Mouse (Mus musculus): ENCODE data around the gene Slc16a6. TPM values are rescaled to one million over a fixed set of nuclear protein-coding genes. Genes with fewer than 3 reads are reported as not detected.

Slc16a6 gene
- total RNA-seq, 2 experiments from 2014 or later = 8.7 to 17.3 TPM

GRCm38 (mm10) chr11:109465068-109465467 lies 8.3 kb downstream of the Slc16a6 start:
- intact Hi-C loops (cut with DNase I) = no loop called here

GRCm38 (mm10) chr11:109460586-109460985 lies 12.8 kb downstream of the Slc16a6 start:
- intact Hi-C loops (cut with DNase I) = no loop called here
- DNase-seq (ENCODE audit: low spot score in 2 of 2) = no peak

More at GRCm38 (mm10) chr11:109465068-109465467, 8.3 kb downstream of the Slc16a6 start:
- DNase-seq (ENCODE audit: low spot score in 2 of 2) = no peak

- intact Hi-C loops (cut with DNase I) = no loop called here
- DNase-seq (ENCODE audit: low spot score in 2 of 2) = peak in 1 of 2 experiments; percentile 70
These were observed 15.2 kb downstream of the Slc16a6 start for GRCm38 (mm10) chr11:109458165-109458564.

GRCm38 (mm10) chr11:109456261-109456660 lies 17.1 kb downstream of the Slc16a6 start:
- DNase-seq (ENCODE audit: low spot score in 2 of 2) = no peak
- intact Hi-C loops (cut with DNase I) = no loop called here

GRCm38 (mm10) chr11:109451169-109451568 lies 22.2 kb downstream of the Slc16a6 start:
- intact Hi-C loops (cut with DNase I) = no loop called here

GRCm38 (mm10) chr11:109445438-109446035 lies 27.9 kb downstream of the Slc16a6 start:
- peak; percentile 36 to 60 for DNase-seq (ENCODE audit: low spot score in 2 of 2)
- intact Hi-C loops (cut with DNase I) = loop anchor here (1.0 kb wide), 2 partner anchors 140 to 415 kb away; no protein-coding TSS in a partner anchor

More at GRCm38 (mm10) chr11:109451169-109451568, 22.2 kb downstream of the Slc16a6 start:
- no peak for DNase-seq (ENCODE audit: low spot score in 2 of 2)

GRCm38 (mm10) chr11:109444600-109444999 lies 28.8 kb downstream of the Slc16a6 start:
- no peak for DNase-seq (ENCODE audit: low spot score in 2 of 2)
- intact Hi-C loops (cut with DNase I) = no loop called here

GRCm38 (mm10) chr11:109443468-109444263 lies 29.7 kb downstream of the Slc16a6 start:
- no peak for DNase-seq (ENCODE audit: low spot score in 2 of 2)
- intact Hi-C loops (cut with DNase I) = no loop called here

- no peak for DNase-seq (ENCODE audit: low spot score in 2 of 2)
- intact Hi-C loops (cut with DNase I) = no loop called here
These were observed 31.1 kb downstream of the Slc16a6 start for GRCm38 (mm10) chr11:109442166-109442730.

- DNase-seq (ENCODE audit: low spot score in 2 of 2) = no peak
- intact Hi-C loops (cut with DNase I) = loop anchor here (2.0 kb wide), 1 partner anchor 196 kb away; no protein-coding TSS in a partner anchor
These were observed 32.3 kb downstream of the Slc16a6 start for GRCm38 (mm10) chr11:109441119-109441518.

- intact Hi-C loops (cut with DNase I) = loop anchor here (2.0 kb wide), 1 partner anchor 196 kb away; no protein-coding TSS in a partner anchor
- no peak for DNase-seq (ENCODE audit: low spot score in 2 of 2)
These were observed 32.8 kb downstream of the Slc16a6 start for GRCm38 (mm10) chr11:109440641-109441040.

GRCm38 (mm10) chr11:109439829-109440340 lies 33.5 kb downstream of the Slc16a6 start:
- DNase-seq (ENCODE audit: low spot score in 2 of 2) = peak; percentile 56 to 81
- intact Hi-C loops (cut with DNase I) = loop anchor here (2.0 kb wide), 1 partner anchor 195 kb away; no protein-coding TSS in a partner anchor

- intact Hi-C loops (cut with DNase I) = no loop called here
- no peak for DNase-seq (ENCODE audit: low spot score in 2 of 2)
These were observed 34.2 kb downstream of the Slc16a6 start for GRCm38 (mm10) chr11:109439209-109439608.

GRCm38 (mm10) chr11:109436889-109437288 lies 36.5 kb downstream of the Slc16a6 start:
- DNase-seq (ENCODE audit: low spot score in 2 of 2) = no peak
- intact Hi-C loops (cut with DNase I) = no loop called here

- no peak for DNase-seq (ENCODE audit: low spot score in 2 of 2)
- intact Hi-C loops (cut with DNase I) = no loop called here
These were observed 39.1 kb downstream of the Slc16a6 start for GRCm38 (mm10) chr11:109434233-109434798.

GRCm38 (mm10) chr11:109427353-109427752 lies 46.0 kb downstream of the Slc16a6 start:
- intact Hi-C loops (cut with DNase I) = loop anchor here (5.0 kb wide), 2 partner anchors 65 to 110 kb away; partner anchors contain the start of gene Gna13
- DNase-seq (ENCODE audit: low spot score in 2 of 2) = no peak

- intact Hi-C loops (cut with DNase I) = loop anchor here (5.0 kb wide), 2 partner anchors 64 to 109 kb away; partner anchors contain the start of gene Gna13
- DNase-seq (ENCODE audit: low spot score in 2 of 2) = no peak
These were observed 47.2 kb downstream of the Slc16a6 start for GRCm38 (mm10) chr11:109426272-109426586.

GRCm38 (mm10) chr11:109425392-109426271 lies 47.8 kb downstream of the Slc16a6 start, which contains the start of gene Amz2:
TSS of gene Amz2 (plus strand) at chr11:109425946.
- intact Hi-C loops (cut with DNase I) = loop anchor here (2.0 to 5.0 kb wide), 3 partner anchors 63 to 108 kb away; partner anchors contain the start of gene Gna13
- DNase-seq (ENCODE audit: low spot score in 2 of 2) = peak; percentile 96 to 98

GRCm38 (mm10) chr11:109423294-109423693 lies 50.1 kb downstream of the Slc16a6 start:
- intact Hi-C loops (cut with DNase I) = no loop called here
- DNase-seq (ENCODE audit: low spot score in 2 of 2) = no peak

All from left cerebral cortex, postnatal 25 days (tissue).